Mouse (Mus musculus) right cerebral cortex, postnatal 14 days (tissue): ENCODE results near the gene Pik3c2b.
"Not testable (repeated sequence)": the region's sequence is repeated elsewhere in the genome, so short reads cannot be mapped to it uniquely, and the experiment has no call there.

Source experiments
- DNase-seq: peaks from one replicate; pipeline ENCODE4 v3.0.0; 2022

Pik3c2b gene

GRCm38 (mm10) chr1:133045011-133045860 lies at the start of gene Pik3c2b:
TSS of gene Pik3c2b (plus strand) at chr1:133045667.
- DNase-seq: no peak

- no peak for DNase-seq
These were observed 45.1 kb upstream of the Pik3c2b start for GRCm38 (mm10) chr1:133000347-133000746.

GRCm38 (mm10) chr1:133006571-133006970 lies 38.9 kb upstream of the Pik3c2b start:
- DNase-seq: no peak

GRCm38 (mm10) chr1:133011955-133012841 lies 33.3 kb upstream of the Pik3c2b start:
- DNase-seq: no peak

GRCm38 (mm10) chr1:133013331-133013730 lies 32.1 kb upstream of the Pik3c2b start:
- DNase-seq: no peak

GRCm38 (mm10) chr1:133014196-133014595 lies 31.3 kb upstream of the Pik3c2b start:
- no peak for DNase-seq

- DNase-seq: no peak
These were observed 28.6 kb upstream of the Pik3c2b start for GRCm38 (mm10) chr1:133016775-133017428.

- no peak for DNase-seq
These were observed 26.9 kb upstream of the Pik3c2b start for GRCm38 (mm10) chr1:133018580-133018979.

GRCm38 (mm10) chr1:133019312-133019711 lies 26.2 kb upstream of the Pik3c2b start:
- DNase-seq: no peak

GRCm38 (mm10) chr1:133020137-133020894 lies 25.2 kb upstream of the Pik3c2b start:
- DNase-seq: no peak

- no peak for DNase-seq
These were observed 24.1 kb upstream of the Pik3c2b start for GRCm38 (mm10) chr1:133021391-133021790.

GRCm38 (mm10) chr1:133021971-133022370 lies 23.5 kb upstream of the Pik3c2b start:
- not testable (repeated sequence) for DNase-seq

- not testable (repeated sequence) for DNase-seq
These were observed 21.7 kb upstream of the Pik3c2b start for GRCm38 (mm10) chr1:133023723-133024122.

GRCm38 (mm10) chr1:133024426-133024825 lies 21.0 kb upstream of the Pik3c2b start:
- DNase-seq: no peak

- peak; percentile 83 for DNase-seq
These were observed 20.2 kb upstream of the Pik3c2b start for GRCm38 (mm10) chr1:133025051-133025795.

GRCm38 (mm10) chr1:133025796-133026190 lies 19.7 kb upstream of the Pik3c2b start:
- DNase-seq: not testable (repeated sequence)

- DNase-seq: no peak
These were observed 18.3 kb upstream of the Pik3c2b start for GRCm38 (mm10) chr1:133027126-133027525.

- DNase-seq: no peak
These were observed 17.5 kb upstream of the Pik3c2b start for GRCm38 (mm10) chr1:133027980-133028379.

GRCm38 (mm10) chr1:133029744-133030143 lies 15.7 kb upstream of the Pik3c2b start:
- DNase-seq: no peak

- DNase-seq: no peak
These were observed 15.0 kb upstream of the Pik3c2b start, which contains the start of gene Mdm4 for GRCm38 (mm10) chr1:133030461-133030860. TSS of gene Mdm4 (minus strand) at chr1:133030561.

GRCm38 (mm10) chr1:133032981-133033315 lies 12.5 kb upstream of the Pik3c2b start:
- no peak for DNase-seq
